Mouse (Mus musculus) thymus, postnatal 0 days (tissue): Measurements from ENCODE around the gene Micu1. TPM values are rescaled to one million over a fixed set of nuclear protein-coding genes. Genes with fewer than 3 reads are reported as not detected.
"Not testable (repeated sequence)": the region's sequence is repeated elsewhere in the genome, so short reads cannot be mapped to it uniquely, and the experiment has no call there.

Experiments
- DNase-seq: peaks from one replicate; pipeline ENCODE4 v3.0.0-alpha.2; 2015; ENCODE audit warnings: low spot score
- polyA plus RNA-seq: library from polyadenylated mRNA; unstranded; fragments of >200 nt; fragmentation: Nextera tagmentation; extraction: Ambion mirVana; gene quantifications from 2 replicates; pipeline ENCODE4 v1.2.1, GENCODE M21; 2015

Gene Micu1
- polyA plus RNA-seq, 1 experiment from 2014 or later = 56.0 TPM

DNA sequence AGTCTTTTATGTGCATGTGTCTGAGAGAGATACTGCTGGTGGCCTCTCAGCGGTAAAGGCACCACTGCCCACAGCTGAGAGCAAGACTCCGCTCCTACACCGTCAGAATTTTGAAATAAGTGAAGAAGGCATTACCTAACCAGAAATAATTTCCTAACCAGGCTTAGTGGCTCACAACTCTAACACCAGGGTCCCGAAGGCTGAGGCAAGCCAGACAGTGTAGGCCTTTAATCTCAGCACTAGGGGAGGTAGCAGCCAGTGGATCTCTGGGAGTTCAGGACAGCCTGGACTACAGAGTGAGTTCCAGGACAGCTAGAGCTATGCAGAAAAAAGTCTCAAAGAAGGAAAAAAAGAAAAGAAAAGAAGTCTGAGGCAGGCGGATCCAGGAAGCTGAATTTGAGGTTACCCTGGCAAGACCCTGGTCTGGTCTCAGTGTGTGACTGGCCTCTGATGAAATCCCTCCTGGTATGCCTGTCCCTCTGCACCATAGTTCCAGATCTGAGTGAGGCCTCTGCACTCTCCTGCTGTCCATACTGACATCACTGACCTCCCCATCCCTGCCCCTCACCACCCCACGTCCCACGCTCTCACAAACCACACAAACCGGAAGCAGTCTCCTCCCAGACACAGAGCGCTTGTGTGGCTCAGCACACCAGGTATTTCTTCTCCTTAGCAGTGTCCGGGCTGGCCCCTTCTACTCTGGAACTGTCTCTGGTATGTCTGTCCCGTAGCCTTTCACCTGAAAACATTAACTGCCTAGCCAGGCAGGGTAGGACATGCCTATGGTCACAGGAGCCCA lies 146.0 kb downstream of the Micu1 start:
- no peak for DNase-seq

DNA sequence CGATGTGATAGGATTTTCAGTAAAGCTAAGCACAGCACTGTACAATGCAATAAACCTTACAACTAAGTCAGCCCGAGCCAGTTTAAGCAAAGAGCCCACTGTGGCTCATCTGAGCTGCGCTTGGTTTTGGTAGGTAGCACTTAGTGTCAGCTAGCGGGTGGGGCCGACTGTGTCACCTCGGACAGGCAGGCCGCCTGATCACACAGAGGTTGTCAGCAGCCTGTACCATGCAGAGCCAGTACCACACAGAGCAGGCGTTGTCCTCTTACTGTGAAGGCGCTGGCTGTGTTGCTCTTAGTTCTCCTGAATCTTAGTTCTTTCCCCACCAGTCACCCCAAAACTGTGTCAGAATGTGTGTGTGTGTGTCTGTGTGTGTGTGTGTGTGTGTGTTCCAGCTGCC lies 146.7 kb downstream of the Micu1 start:
- DNase-seq = no peak

DNA sequence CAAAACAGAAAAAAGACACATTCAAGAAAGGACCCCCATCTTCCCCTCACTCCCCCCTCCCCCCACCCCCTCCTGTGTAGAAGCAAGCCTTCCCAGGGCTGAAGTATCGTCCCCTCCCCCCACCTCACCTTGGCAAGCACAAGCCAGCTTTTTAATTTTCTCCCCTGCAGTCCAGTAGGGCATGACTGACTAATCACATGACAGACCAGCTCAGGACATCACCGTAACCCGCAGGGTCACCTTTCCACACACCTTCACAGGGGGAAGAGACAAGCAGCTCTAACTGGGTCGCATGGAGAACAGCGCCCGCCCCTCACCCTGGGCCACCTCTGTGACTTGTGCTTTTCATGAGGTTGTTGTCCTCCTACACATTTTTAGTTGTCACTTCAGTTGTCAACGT lies 147.1 kb downstream of the Micu1 start:
- DNase-seq = no peak

DNA sequence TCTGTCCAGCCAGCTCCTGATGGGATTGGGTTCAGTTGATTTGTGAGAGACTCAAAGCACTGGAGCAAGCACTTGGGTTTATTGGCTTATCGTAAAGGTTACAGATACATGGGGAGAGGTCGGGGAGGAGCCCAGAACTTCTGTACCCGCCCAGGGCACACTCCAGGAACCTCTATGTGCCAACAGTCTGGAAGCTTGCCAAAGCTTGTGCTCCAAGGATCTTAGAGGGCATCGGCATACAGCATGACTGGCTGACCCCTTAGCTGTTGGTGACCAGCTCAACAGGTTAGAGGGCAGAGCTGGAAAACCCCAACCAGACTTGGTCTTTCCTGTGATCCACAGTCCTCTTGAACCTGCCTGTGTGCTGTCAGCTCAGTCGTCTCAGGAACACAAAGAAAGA lies 154.9 kb downstream of the Micu1 start:
- DNase-seq = no peak

DNA sequence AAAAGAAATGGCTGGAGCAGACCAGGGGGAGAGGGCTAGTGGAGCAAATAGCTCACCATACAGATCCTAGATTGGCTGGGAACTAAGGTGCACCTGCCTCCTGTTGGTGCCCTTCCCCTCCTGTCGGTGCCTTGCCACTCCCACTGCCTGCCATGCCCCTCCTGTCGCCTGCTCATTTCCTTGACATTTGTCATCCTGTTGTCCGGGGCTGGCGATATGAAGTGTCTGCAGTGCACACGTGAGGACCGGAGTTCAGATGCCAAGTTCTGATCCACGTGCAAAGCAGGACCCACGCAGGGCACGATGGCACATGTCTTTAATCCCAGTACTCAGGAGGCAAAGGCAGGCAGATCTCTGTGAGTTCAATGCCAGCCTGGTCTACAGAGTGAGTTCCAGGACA lies 158.4 kb downstream of the Micu1 start:
- DNase-seq = no peak

DNA sequence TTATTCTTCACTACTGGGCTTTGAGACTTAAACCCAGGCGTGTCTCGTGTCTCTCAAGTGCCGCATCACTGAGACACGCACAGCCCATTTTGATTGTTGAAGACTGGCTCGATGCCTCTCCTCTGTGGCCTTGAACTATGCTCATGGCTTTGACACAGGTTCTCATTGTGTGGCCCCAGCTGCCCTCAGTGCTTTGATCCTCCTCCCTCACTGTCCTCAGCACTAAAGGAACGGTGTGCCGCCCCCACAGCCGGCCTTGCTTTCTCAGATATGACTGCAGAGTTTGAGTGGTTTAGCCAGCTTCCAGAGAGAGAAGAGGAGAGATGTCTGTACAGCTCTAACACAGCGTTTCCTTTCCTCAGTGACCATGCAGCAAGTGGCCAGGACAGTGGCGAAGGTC lies 158.9 kb downstream of the Micu1 start:
- no peak for DNase-seq

DNA sequence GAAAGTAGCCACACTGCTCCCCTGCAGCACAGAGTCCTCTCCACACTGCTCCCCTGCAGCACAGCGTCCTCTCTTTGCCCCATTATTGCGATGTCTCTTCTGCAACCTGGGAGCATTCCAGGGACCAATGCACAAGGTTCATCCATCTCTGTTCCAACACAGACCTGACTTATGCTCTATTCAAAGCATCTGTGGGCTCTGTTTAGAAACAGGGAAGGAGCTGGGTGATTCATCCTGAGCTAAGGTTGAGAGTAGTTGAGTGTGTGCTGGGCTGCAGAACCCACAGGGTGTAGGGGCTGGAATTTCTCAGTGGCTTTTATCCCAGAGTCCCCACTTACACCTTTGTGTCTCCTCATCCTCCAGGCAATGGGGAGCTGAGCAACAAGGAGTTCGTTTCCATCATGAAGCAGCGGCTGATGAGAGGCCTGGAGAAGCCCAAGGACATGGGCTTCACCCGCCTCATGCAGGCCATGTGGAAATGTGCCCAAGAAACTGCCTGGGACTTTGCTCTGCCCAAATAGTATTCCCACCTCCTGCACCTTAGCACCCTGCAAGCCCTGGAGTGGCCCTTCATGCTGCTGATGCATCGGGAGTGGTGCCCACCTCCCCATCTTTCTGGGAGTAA lies 160.7 kb downstream of the Micu1 start:
- no peak for DNase-seq

DNA sequence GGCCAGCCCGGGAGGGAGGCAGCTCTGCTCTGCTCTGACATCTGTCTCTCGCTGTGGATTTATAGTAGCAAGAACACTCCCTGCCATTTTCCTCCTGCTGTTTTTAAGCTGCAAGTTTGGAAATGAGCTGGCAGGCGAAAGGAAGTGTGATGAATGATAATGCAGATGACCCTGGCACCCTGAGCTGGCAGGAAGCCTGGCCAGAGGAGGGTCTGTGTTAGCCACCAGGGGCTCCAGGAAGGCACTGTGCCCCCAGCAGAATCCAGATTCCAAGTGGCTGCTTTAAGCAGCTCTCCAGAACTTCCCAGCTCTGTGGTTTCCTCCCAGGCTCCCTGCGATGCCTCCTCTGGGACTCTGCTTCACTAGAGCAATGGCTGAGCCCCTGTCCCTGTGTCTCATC lies 161.3 kb downstream of the Micu1 start:
- DNase-seq = no peak

DNA sequence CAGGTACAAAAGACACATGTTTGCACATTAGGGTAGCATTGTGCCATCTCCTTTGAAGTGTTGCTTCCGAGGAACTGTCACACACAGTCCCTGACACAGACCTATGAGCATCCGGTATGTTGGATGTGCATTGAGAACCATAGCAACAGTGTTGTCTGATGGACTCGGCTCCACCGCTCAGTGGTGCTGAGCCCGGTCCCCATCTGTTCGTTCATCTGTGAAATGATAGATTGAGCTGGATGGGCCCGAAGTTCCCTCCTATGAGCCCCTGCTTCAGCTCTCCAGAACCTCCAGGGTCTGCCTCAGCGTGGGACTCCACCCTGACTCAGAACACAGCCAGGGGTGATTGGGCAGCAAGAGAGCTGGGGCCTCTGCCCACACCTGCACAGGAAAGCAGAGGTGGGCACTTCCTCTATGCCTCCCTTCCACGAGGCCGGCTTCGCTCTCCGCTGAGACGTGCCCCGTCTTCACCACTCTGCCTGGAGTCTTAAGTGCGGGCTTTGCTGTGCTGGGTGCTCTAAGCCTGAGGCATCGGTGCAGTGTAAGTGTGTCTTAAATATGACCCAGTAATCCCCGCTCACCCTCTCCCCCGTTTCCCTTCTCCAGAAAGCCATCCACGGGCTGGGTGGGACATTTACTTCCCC lies 162.1 kb downstream of the Micu1 start:
- DNase-seq = peak; percentile 39

DNA sequence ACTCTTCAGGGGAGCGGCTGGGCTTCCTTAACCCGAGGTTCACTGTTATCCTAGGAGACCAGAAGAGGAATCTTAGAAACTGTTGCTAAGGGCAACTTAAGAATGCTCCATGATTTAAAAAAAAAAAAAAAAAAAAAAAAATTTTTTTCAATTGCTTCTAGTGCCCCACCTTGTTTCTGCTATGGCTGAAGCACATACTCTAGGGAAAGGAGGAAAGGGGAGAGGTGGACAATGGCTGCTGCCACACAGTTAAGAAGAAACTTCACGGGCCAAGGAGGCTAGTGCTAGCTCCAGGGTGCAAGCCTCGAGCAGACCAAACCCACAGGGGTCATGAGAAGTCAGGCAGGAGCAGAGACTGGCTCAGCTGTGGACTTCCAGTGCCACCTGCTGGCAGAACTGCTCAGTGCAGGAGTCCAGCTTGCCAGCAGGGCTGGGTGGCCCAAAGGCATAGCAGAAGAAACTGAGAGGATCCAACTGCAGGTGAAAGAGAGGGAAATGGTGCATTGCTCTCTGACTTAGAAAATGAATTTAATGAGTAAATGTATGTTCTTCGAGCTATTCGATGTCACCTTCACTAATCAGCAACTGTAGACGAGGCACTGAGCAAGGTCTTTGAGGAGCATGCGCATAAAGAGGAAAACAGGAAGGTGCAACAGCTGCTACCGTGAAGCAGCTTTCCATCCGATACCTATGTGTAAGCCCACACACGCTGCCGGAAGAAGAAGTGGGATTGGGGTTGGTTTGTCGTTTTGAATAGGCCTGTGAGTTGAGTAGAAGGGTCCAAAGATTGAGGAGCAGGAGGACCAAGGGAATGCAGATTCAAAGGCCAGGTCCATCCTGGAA lies 162.8 kb downstream of the Micu1 start:
- peak; percentile 92 for DNase-seq

DNA sequence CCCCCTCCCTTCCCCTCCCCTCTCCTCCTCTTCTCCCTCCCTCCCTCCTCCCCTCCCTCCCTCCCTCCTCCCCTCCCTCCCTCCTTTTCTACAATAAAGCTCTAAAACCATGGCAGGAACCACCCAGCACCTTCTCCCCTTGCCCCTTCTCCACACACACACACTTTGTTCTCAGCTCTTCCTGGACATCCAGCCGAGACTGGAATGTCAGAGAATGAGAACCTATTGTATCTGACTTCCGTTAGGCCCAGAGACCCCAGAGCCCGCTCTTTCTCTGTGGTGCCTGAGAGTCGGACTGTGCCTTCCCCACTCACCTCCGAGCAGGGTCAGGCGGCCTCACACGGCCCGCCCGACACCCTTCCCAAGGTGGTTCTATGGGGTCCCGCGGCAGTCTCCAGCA lies 166.0 kb downstream of the Micu1 start:
- DNase-seq = no peak

DNA sequence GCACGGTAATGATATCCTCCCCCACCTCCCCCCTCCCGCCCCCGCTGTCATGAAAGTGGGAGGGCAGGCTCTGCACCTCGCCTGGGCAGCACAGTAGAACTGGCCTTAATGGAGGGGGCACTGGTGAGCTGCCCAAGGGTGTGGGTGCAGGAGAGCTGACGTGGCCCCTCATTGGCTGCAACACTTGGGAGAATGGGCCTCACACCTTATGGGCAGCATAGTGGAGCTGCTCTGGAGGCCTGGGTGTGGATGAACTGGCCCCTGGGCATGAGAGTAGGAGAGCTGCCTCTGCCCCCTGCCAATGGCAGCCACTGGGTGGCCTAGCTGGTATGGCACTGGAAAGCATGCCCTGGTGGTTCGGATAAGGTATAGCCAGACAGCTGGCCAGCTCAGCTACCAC lies 167.8 kb downstream of the Micu1 start:
- DNase-seq = no peak

DNA sequence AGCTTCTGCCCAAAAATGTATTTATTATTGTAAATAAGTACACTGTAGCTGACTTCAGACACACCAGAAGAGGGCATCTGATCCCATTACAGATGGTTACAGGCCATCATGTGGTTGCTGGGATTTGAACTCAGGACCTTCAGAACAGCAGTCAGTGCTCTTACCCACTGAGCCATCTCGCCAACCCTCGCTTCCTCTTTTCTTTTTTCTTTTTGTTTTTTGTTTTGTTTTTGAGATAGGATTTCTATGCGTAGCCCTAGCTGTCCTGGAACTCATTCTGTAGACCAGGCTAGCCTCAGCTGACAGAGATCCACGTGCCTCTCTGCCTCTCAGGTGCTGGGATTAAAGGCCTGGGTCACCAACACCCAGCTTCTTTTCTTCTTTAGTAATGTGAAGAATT lies 170.4 kb downstream of the Micu1 start:
- not testable (repeated sequence) for DNase-seq

DNA sequence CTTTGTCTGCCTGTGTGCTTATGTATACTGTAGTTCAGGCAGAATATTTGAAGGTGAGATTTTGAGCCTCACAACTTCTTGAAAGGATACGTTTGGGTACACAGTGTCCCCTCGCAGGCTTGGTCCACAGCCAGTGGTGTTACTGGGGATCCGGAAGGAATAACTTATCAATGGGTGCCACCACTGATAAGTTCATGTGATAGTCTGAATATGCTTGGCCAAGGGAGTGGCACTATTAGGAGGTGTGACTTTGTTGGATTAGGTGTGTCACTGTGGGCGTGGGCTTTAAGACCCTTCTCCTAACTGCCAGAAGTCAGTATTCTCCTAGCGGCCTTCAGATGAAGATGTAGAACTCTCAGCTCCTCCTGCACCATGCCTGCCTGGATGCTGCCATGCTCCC lies 170.9 kb downstream of the Micu1 start:
- DNase-seq = no peak

DNA sequence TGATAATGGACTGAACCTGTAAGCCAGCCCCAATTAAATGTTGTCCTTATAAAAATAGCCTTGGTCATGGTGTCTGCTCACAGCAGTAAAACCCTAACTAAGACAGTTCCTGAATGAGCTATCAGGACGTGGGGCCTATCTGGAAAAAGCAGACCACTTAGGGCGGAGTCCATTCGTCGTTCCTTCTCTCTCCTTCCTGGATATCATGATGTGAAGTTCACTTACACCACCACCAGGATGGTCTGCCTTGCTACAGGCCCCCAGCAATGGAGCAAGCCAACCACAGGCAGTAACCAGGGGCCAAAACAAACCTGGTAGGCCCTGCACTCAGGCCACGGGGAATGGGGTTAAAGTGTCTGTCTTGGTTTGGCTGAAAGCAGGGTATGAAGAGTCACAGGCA lies 171.3 kb downstream of the Micu1 start:
- DNase-seq = no peak

DNA sequence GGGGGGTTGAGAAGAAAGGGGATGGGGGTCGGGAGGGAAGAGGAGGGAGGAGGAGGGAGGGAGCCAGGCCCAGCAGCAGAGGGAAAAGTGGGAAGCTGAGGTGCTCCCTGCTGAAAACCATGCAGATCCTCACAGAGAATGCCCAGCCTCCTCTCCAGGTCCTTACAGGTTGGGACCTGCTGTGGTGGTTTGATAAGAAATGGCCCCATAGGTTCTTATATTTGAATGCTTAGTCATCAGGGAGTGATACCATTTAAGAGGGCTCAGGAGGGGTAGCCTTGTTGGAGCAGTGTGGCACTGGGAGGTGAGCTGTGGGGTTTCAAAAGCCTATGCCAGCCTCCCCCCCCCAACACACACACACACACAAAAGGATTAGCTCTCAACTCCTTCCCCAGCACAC lies 173.1 kb downstream of the Micu1 start:
- DNase-seq = no peak

DNA sequence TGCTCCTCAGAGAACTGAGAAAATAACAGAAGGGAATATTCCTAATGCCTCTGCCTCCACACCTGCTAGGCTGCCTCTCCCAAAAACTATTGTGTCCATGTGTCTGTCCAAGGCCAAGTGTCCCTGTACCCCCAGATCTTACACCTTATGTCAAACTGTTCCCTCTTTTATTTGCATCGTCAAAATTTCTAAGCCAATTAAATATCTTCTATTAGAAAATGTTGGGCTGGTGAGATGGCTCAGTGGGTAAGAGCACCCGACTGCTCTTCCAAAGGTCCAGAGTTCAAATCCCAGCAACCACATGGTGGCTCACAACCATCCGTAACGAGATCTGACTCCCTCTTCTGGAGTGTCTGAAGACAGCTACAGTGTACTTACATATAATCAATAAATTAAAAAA lies 174.4 kb downstream of the Micu1 start:
- not testable (repeated sequence) for DNase-seq

DNA sequence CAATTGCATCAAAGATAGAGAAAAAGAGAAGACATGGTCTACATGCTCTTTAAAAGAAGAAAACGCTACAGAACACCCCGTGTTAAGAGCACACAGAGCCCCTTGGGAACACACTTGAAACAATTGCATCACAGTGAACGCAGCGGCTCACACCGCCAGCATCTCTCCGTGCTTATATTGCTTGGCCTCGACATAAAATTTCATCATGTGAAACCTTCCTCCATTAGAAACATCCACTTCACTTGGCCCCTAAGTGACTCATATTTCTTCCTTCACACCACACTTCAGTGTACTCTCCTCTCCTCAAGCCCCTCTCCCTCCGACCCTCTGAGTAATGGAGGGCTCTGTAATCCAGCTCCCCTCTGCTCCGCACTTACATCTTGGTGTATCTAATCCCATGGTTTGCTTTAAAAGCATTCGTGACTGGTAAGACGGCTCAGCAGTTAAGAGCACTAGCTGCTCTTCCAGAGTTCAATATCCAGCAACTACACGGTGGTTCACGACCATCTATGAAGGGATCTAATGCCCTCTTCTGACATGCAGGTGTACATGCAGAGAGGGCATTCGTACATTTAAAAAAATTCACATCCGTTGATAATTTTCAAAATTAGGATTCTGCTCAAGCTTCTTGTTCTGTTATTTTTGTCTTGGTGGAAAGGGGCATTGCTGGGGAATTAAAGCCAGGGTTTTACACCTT lies 175.3 kb downstream of the Micu1 start:
- DNase-seq = no peak

DNA sequence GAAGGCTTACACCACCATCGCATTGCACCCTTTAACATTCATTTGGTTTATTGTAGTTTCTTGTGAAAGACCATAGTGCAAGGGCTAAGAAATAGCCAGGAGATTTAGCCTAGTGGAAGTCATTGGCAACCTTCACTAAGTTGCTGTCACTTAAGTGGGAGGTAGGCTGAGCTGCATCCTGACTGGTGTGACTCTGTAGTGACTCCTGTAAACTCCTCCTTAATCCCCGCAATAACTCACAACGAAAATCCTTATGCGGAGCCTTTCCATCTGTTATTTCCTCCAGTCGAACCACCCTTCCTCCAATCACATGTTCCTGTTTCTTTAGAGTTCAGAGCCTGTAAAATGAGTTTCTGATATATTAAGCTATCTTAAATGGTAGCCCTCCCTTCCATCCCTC lies 176.5 kb downstream of the Micu1 start:
- peak; percentile 37 for DNase-seq

DNA sequence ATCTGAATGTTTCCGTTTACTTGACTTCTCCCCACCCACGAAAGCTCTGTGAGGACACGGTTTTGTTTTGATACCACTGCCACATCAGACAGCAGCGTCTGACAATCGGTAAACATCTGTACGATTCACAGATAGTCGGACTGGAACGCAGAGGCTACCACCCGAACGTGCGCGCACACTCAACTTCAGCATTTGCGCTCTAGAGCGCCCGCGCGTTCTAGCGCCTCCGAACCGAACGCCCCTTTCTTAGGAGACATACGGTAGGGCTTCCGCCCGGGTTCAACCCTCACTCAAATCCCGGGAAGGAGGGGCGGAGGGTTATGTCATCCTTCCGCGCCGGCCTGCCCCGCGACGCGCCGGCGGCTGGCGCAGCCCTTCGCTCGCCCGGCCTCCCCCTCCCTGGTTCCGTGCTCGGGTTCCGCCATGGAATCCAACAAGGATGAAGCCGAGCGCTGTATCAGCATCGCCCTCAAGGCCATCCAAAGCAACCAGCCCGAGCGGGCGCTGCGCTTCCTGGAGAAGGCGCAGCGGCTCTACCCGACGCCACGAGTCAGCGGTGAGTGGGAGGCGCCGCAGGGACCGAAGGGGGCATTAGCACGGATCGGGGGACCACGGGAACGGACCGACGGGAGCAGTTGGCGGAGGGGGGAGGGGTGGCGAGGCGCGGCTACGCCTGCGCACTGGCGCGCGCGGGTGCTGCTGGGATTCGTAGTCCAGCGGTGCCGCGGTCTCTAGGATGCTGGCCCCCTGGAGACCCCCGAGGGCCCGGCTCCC lies 177.2 kb downstream of the Micu1 start, which contains the start of gene Dnajb12:
Gene Dnajb12 (plus strand): TSS at position 302 of the 774 bp plus-strand sequence.
- DNase-seq = peak; percentile 96
